Mouse (Mus musculus) MEL-GATA-1-ER (cell line): Measurements from ENCODE around the gene Mfsd14b.

Source experiments
- DNase-seq: peaks from one replicate; pipeline ENCODE4 v3.0.0-alpha.2; 2012; ENCODE audit warnings: low read depth; ENCODE audit errors: extremely low read depth

Gene Mfsd14b

GRCm38 (mm10) chr13:65112459-65113110 lies at the start of gene Mfsd14b:
Gene Mfsd14b (minus strand): TSS chr13:65112975.
- peak; percentile 90 for DNase-seq

GRCm38 (mm10) chr13:65149940-65150339 lies 37.2 kb upstream of the Mfsd14b start, which contains the start of gene Olfr466:
Gene Olfr466 (plus strand): TSS chr13:65150240.
- DNase-seq: no peak

GRCm38 (mm10) chr13:65137789-65138188 lies 25.0 kb upstream of the Mfsd14b start, which contains the start of gene Olfr465-ps1:
Gene Olfr465-ps1 (plus strand): TSS chr13:65138089.
- DNase-seq: no peak

- no peak for DNase-seq
Measured at GRCm38 (mm10) chr13:65127063-65127847, 14.5 kb upstream of the Mfsd14b start.

- DNase-seq: peak; percentile 54
Measured at GRCm38 (mm10) chr13:65122111-65122510, 9.3 kb upstream of the Mfsd14b start.

- DNase-seq: no peak
Measured at GRCm38 (mm10) chr13:65120984-65121383, 8.2 kb upstream of the Mfsd14b start.

GRCm38 (mm10) chr13:65113239-65113638 lies 464 bp upstream of the Mfsd14b start:
- no peak for DNase-seq

GRCm38 (mm10) chr13:65111961-65112360 lies 814 bp downstream of the Mfsd14b start:
- DNase-seq: peak; percentile 60

GRCm38 (mm10) chr13:65101232-65101631 lies 11.5 kb downstream of the Mfsd14b start:
- no peak for DNase-seq

- DNase-seq: no peak
Measured at GRCm38 (mm10) chr13:65100678-65101077, 12.1 kb downstream of the Mfsd14b start.

- DNase-seq: no peak
Measured at GRCm38 (mm10) chr13:65097018-65097417, 15.8 kb downstream of the Mfsd14b start.

- DNase-seq: no peak
Measured at GRCm38 (mm10) chr13:65095923-65096322, 16.9 kb downstream of the Mfsd14b start.

GRCm38 (mm10) chr13:65069969-65070368 lies 42.8 kb downstream of the Mfsd14b start:
- DNase-seq: no peak

- DNase-seq: no peak
Measured at GRCm38 (mm10) chr13:65052660-65053059, 60.1 kb downstream of the Mfsd14b start, which contains the start of gene Prss47. Gene Prss47 (minus strand): TSS chr13:65052760.

- DNase-seq: no peak
Measured at GRCm38 (mm10) chr13:65035057-65035456, 77.7 kb downstream of the Mfsd14b start.

GRCm38 (mm10) chr13:65032758-65033157 lies 80.0 kb downstream of the Mfsd14b start, which contains the start of gene Spata31d1c:
Gene Spata31d1c (plus strand): TSS chr13:65033058.
- DNase-seq: no peak
